Comparison of ENCODE assay signal across 12 mouse cellular contexts in the genomic region with DNA sequence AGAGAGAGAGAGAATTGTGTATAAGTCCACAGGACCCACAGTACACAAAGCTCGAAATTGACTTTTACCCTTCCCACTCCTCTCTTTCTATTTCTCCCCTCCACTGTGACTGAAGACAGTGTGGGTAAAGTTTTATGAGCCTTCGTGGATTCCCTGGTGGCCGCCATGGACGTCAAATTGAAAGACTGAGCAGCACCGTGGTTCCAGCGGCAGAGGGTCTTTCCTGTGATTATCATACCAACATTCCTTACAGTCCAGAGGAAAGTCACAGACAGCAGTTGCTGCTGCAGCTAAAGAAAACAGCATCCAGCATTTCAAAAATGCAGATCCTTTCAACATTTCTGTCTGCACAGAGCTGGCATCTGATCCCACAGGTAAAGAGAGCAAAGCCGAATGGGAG.
DNase-seq lines count a peak whose midpoint lies in the region; ATAC-seq and TF ChIP-seq lines count a peak whose summit lies in the region.
"Had no signal": no experiment of that assay in that cellular context is flagged by ENCODE, and none has a peak within 500 bp of the region (broad histone marks: within the 10 kb centered on the region; RNA-seq: fewer than 3 reads in every experiment).

No protein-coding gene starts in this region.

- no peak for TF ChIP-seq CTCF in kidney, postnatal 0 days (IDR thresholded peaks at IDR 0.05; ENCODE audit: low read depth)
- TF ChIP-seq CTCF in kidney, adult 2 months (conservative IDR thresholded peaks at IDR 0.05; ENCODE audit: insufficient read depth, insufficient read length, low read depth, low read length) = no peak
- TF ChIP-seq CTCF in olfactory bulb, adult 2 months (IDR thresholded peaks at IDR 0.05; ENCODE audit: insufficient read depth, low read depth, low read length) = no peak

- no peaks in the 10 kb centered on the region for H3K27me3 ChIP-seq in kidney, postnatal 0 days (ENCODE audit: insufficient read depth, low read length)
- H3K27me3 ChIP-seq in kidney, adult 2 months (replicated peaks; ENCODE audit: control insufficient read depth, insufficient read depth, low read length) = no peaks in the 10 kb centered on the region
- no peaks in the 10 kb centered on the region for H3K27me3 ChIP-seq in embryonic facial prominence, embryonic 15.5 days
- H3K27me3 ChIP-seq: liver, embryonic 15.5 days had no signal

- peak; percentile 35 for DNase-seq in heart, adult 11 months
- DNase-seq in heart, postnatal 10 days = no peak
- peak; percentile 53 for DNase-seq in kidney, postnatal 0 days (ENCODE audit: low spot score)
- no peak for DNase-seq in kidney, adult 2 months
- DNase-seq in ovary, postnatal 36 days (ENCODE audit: low spot score) = no peak
- DNase-seq in right cerebral cortex, postnatal 14 days = no peak

- 0 out of 2 replicates have a peak overlapping the region, but pooled peaks have one; percentile 28 for H3K27ac ChIP-seq in kidney, postnatal 0 days
- H3K27ac ChIP-seq in kidney, adult 2 months (ENCODE audit: insufficient read depth, low read depth, low read length) = no peak overlapping the region
- H3K27ac ChIP-seq in embryonic facial prominence, embryonic 15.5 days (replicated peaks) = peak overlapping the region; percentile 65
- peak overlapping the region; percentile 53 for H3K27ac ChIP-seq in olfactory bulb, adult 2 months (ENCODE audit: insufficient read depth, low read depth, low read length)
- H3K27ac ChIP-seq: heart, adult 2 months; left cerebral cortex, adult 2 months; liver, embryonic 15.5 days had no signal

- WGBS in kidney, postnatal 0 days = 24% methylated on average over 7 of the region's 7 CpGs
- 29% methylated on average over 7 of the region's 7 CpGs for WGBS in kidney, adult 2 months
- WGBS in embryonic facial prominence, embryonic 15.5 days = 21% methylated on average over 7 of the region's 7 CpGs
- WGBS in olfactory bulb, adult 2 months = 36% methylated on average over 7 of the region's 7 CpGs

- H3K9ac ChIP-seq in kidney, postnatal 0 days (ENCODE audit: low read depth, low read length) = no peak overlapping the region
- no peak overlapping the region for H3K9ac ChIP-seq in embryonic facial prominence, embryonic 15.5 days
- H3K9ac ChIP-seq: liver, embryonic 15.5 days had no signal

- H3K36me3 ChIP-seq in kidney, postnatal 0 days (ENCODE audit: insufficient read depth, low read length) = no peaks in the 10 kb centered on the region
- H3K36me3 ChIP-seq in kidney, adult 2 months (ENCODE audit: control insufficient read depth, insufficient read depth, low read length) = no peaks in the 10 kb centered on the region
- no peaks in the 10 kb centered on the region for H3K36me3 ChIP-seq in embryonic facial prominence, embryonic 15.5 days
- H3K36me3 ChIP-seq: liver, embryonic 15.5 days had no signal

- peaks cover 11% of the 10 kb centered on the region; the same call in 1 of the 2 replicates for H3K4me1 ChIP-seq in kidney, postnatal 0 days (replicated peaks; ENCODE audit: insufficient read depth, low read length)
- H3K4me1 ChIP-seq in kidney, adult 2 months (ENCODE audit: control insufficient read depth, insufficient read depth, low read length) = no peaks in the 10 kb centered on the region; the same call in 1 of the 2 replicates
- peaks cover 32% of the 10 kb centered on the region for H3K4me1 ChIP-seq in embryonic facial prominence, embryonic 15.5 days
- peaks cover 20% of the 10 kb centered on the region for H3K4me1 ChIP-seq in olfactory bulb, adult 2 months (ENCODE audit: control insufficient read depth, insufficient read depth, low read length)
- H3K4me1 ChIP-seq: liver, embryonic 15.5 days had no signal

- no peak overlapping the region for H3K4me3 ChIP-seq in kidney, postnatal 0 days (replicated peaks; ENCODE audit: low read depth, low read length)
- H3K4me3 ChIP-seq in kidney, adult 2 months (ENCODE audit: insufficient read depth, low read depth, low read length) = no peak overlapping the region
- no peak overlapping the region for H3K4me3 ChIP-seq in embryonic facial prominence, embryonic 15.5 days (replicated peaks)
- no peak overlapping the region for H3K4me3 ChIP-seq in olfactory bulb, adult 2 months (ENCODE audit: insufficient read depth, low read depth, low read length)
- H3K4me3 ChIP-seq: heart, adult 2 months; left cerebral cortex, adult 2 months; liver, embryonic 15.5 days had no signal

- H3K4me2 ChIP-seq in kidney, postnatal 0 days (ENCODE audit: low read length) = no peak overlapping the region
- no peak overlapping the region for H3K4me2 ChIP-seq in embryonic facial prominence, embryonic 15.5 days (replicated peaks)
- H3K4me2 ChIP-seq: liver, embryonic 15.5 days had no signal

- ATAC-seq in kidney, postnatal 0 days (replicated peaks; ENCODE audit: low FRiP score, low read depth) = no peak
- no peak for ATAC-seq in embryonic facial prominence, embryonic 15.5 days (ENCODE audit: insufficient number of reproducible peaks, low FRiP score, low TSS enrichment, low read depth)
- ATAC-seq: activated CD4-positive, CD25-positive, alpha-beta regulatory T cell, adult 4 months had no signal

- no peak for TF ChIP-seq POLR2A in kidney, adult 2 months (IDR thresholded peaks at IDR 0.05; ENCODE audit: low read depth, low read length)
- no peak for TF ChIP-seq POLR2A in olfactory bulb, adult 2 months (IDR thresholded peaks at IDR 0.05; ENCODE audit: insufficient read depth, low read depth, low read length)

- intact Hi-C loops in heart, postnatal 10 days (cut with DNase I) = no loop called here

- no peaks in the 10 kb centered on the region for H3K9me3 ChIP-seq in kidney, postnatal 0 days (replicated peaks; ENCODE audit: low read length)
- H3K9me3 ChIP-seq in embryonic facial prominence, embryonic 15.5 days (replicated peaks) = no peaks in the 10 kb centered on the region
- H3K9me3 ChIP-seq: liver, embryonic 15.5 days had no signal

Comparison
In these comparisons a context has a peak if more than half of its experiments do, and no peak if none do; other contexts are left out.
1. DNase-seq: peak in heart, adult 11 months (single experiment) and kidney, postnatal 0 days (single experiment); none in heart, postnatal 10 days (0 of 2), kidney, adult 2 months (single experiment), ovary, postnatal 36 days (single experiment) and right cerebral cortex, postnatal 14 days (single experiment).